Mouse (Mus musculus): ENCODE data around the gene Rad51ap2.

Rad51ap2 gene

GRCm38 (mm10) chr12:11455549-11456194 is at the start of gene Rad51ap2:
Gene Rad51ap2, plus strand, starts transcription at chr12:11456079.
- DNase-seq: peak; percentile 92

GRCm38 (mm10) chr12:11407679-11408078 is 48.2 kb upstream of the Rad51ap2 start:
- DNase-seq: no peak

DNA sequence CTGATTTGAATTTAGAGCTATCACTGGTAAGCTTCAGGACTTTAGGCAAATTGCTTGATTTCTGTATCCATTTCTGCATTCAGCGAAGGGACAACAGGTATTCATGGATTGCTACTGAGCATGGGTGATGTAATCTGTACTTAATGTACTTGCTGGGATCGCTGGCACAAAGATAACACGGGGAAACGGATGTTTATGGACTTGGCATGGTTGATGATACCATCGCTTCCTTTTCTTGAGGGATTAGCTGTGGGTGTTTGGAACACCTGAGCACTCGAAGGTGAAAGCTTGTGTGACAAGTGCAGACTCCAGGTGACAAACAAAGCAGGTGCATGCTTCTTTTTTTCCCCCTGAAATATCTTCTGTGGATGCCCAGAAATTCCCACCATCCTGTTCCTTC is 37.8 kb upstream of the Rad51ap2 start:
- no peak for DNase-seq

- no peak for DNase-seq
Observed at GRCm38 (mm10) chr12:11427396-11427795, 28.5 kb upstream of the Rad51ap2 start.

- DNase-seq: no peak
Observed at GRCm38 (mm10) chr12:11433126-11433525, 22.8 kb upstream of the Rad51ap2 start.

- DNase-seq: no peak
Observed at GRCm38 (mm10) chr12:11433716-11434115, 22.2 kb upstream of the Rad51ap2 start.

GRCm38 (mm10) chr12:11434446-11434845 is 21.4 kb upstream of the Rad51ap2 start:
- no peak for DNase-seq

GRCm38 (mm10) chr12:11435246-11436022 is 20.4 kb upstream of the Rad51ap2 start:
- DNase-seq: no peak

GRCm38 (mm10) chr12:11436023-11436350 is 19.9 kb upstream of the Rad51ap2 start:
- no peak for DNase-seq

GRCm38 (mm10) chr12:11436497-11437265 is 19.2 kb upstream of the Rad51ap2 start, which contains the start of gene Vsnl1:
Gene Vsnl1, minus strand, starts transcription at chr12:11436613.
- DNase-seq: peak; percentile 61

GRCm38 (mm10) chr12:11437266-11437906 is 18.5 kb upstream of the Rad51ap2 start:
- DNase-seq: peak; percentile 68

GRCm38 (mm10) chr12:11437907-11438447 is 17.9 kb upstream of the Rad51ap2 start:
- no peak for DNase-seq

DNA sequence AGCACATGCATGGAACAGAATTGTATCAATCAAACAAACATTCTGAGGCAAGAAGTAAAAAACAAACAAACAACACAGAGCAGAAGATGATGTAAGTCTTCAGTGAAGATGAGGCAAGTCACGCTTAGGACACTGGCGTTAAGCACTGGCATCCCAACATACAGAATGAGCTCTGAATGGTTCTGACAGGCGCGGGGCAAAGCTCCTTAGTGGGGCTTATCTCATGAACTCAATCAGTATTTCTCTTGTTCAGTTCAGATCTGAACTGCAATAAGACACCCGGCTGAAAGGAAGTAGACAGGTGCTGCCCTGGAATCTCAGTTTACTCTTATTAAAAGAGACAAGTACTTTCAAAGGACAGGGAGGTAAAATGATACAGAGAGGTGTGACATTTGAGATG is 1.7 kb upstream of the Rad51ap2 start:
- DNase-seq: no peak

- no peak for DNase-seq
Observed at GRCm38 (mm10) chr12:11456213-11456612, 334 bp downstream of the Rad51ap2 start.

DNA sequence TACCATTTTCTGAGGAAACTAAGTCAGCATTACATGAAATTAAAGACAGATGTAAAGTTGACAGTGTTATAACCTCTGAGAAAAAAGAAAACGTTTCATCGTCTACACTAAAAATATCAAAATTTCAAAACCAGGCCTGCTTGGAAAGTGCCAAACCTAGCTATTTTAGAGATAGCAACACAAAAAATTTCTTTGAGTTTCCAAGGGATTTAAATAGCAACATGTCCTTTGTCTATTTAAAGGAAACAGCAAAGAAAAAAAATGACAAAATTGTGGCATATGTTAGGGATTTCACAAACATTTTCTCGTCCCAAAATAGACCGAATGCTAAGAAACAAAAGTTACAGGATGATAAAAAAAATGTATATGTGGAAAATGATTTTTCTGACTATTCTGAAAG is 753 bp downstream of the Rad51ap2 start:
- no peak for DNase-seq

Data from liver (tissue).